20 mouse cellular contexts compared by ENCODE assay signal in genomic region chr3:115804616-115805015, GRCm38 (mm10).
"Had no signal": no experiment of that assay in that cellular context is flagged by ENCODE, and none has a peak within 500 bp of the region (broad histone marks: within the 10 kb centered on the region; RNA-seq: fewer than 3 reads in every experiment).

No protein-coding gene starts in this region.

- H3K4me3 ChIP-seq: layer of hippocampus, adult 2 months; left cerebral cortex, adult 2 months; limb, embryonic 12.5 days; limb, embryonic 15.5 days; midbrain, embryonic 13.5 days; myocyte; stomach, embryonic 15.5 days had no signal

- H3K27ac ChIP-seq: kidney, postnatal 0 days; layer of hippocampus, adult 2 months; left cerebral cortex, adult 2 months; limb, embryonic 12.5 days; limb, embryonic 15.5 days; liver, embryonic 14.5 days; macrophage; midbrain, embryonic 13.5 days; stomach, embryonic 15.5 days had no signal

- DNase-seq: kidney, adult 2 months; kidney, postnatal 25 days; layer of hippocampus, adult 9-11 months; layer of hippocampus, postnatal 36 days; liver, postnatal 0 days; lung, embryonic 14.5 days; thymus, postnatal 25 days had no signal

- H3K36me3 ChIP-seq: limb, embryonic 12.5 days; limb, embryonic 15.5 days; midbrain, embryonic 13.5 days; stomach, embryonic 15.5 days had no signal

- H3K4me1 ChIP-seq: limb, embryonic 12.5 days; limb, embryonic 15.5 days; stomach, embryonic 15.5 days had no signal

- H3K9me3 ChIP-seq: limb, embryonic 12.5 days; limb, embryonic 15.5 days; midbrain, embryonic 13.5 days; stomach, embryonic 15.5 days had no signal

- H3K9ac ChIP-seq: limb, embryonic 12.5 days; limb, embryonic 15.5 days; liver, embryonic 14.5 days; liver, postnatal 0 days; lung, embryonic 14.5 days; midbrain, embryonic 13.5 days; stomach, embryonic 15.5 days had no signal

- H3K4me2 ChIP-seq: limb, embryonic 12.5 days; limb, embryonic 15.5 days; liver, embryonic 11.5 days; lung, embryonic 14.5 days; midbrain, embryonic 13.5 days; stomach, embryonic 15.5 days had no signal

- H3K27me3 ChIP-seq: limb, embryonic 12.5 days; limb, embryonic 15.5 days; midbrain, embryonic 13.5 days; stomach, embryonic 15.5 days had no signal

- ATAC-seq: liver, postnatal 0 days; lung, postnatal 0 days; midbrain, embryonic 13.5 days; midbrain, embryonic 16.5 days had no signal
